In genomic region chr3:83709531-83709930, GRCm38 (mm10) we compare ENCODE assay signal across 19 mouse cellular contexts. TPM values are rescaled to one million over a fixed set of nuclear protein-coding genes. Genes with fewer than 3 reads are reported as not detected.
A peak's percentile ranks its signal among the peaks of the same experiment; 100 is the strongest.
DNase-seq lines count a peak whose midpoint lies in the region; ATAC-seq lines count a peak whose summit lies in the region.
"Had no signal": no experiment of that assay in that cellular context is flagged by ENCODE, and none has a peak within 500 bp of the region (broad histone marks: within the 10 kb centered on the region; RNA-seq: fewer than 3 reads in every experiment).

No protein-coding gene starts in this region.

- no peak overlapping the region for H3K9ac ChIP-seq in liver, embryonic 11.5 days (ENCODE audit: low read depth, low read length)
- no peak overlapping the region for H3K9ac ChIP-seq in lung, embryonic 16.5 days (ENCODE audit: low read length)
- no peak overlapping the region for H3K9ac ChIP-seq in liver, embryonic 13.5 days
- H3K9ac ChIP-seq: embryonic facial prominence, embryonic 15.5 days; heart, embryonic 13.5 days; hindbrain, embryonic 15.5 days had no signal

- 25% methylated on average over 1 of the region's 1 CpGs for WGBS in liver, embryonic 11.5 days
- 30% methylated on average over 1 of the region's 1 CpGs for WGBS in lung, embryonic 16.5 days
- 18% methylated on average over 1 of the region's 1 CpGs for WGBS in liver, embryonic 13.5 days (ENCODE audit: insufficient replicate concordance)

- H3K9me3 ChIP-seq in liver, embryonic 11.5 days (ENCODE audit: control insufficient read depth, low read length): no peaks in the 10 kb centered on the region
- no peaks in the 10 kb centered on the region for H3K9me3 ChIP-seq in lung, embryonic 16.5 days (ENCODE audit: control insufficient read depth, low read length)
- no peaks in the 10 kb centered on the region for H3K9me3 ChIP-seq in liver, embryonic 13.5 days (replicated peaks)
- H3K9me3 ChIP-seq: embryonic facial prominence, embryonic 15.5 days; forebrain, embryonic 10.5 days; heart, embryonic 13.5 days; hindbrain, embryonic 15.5 days had no signal

- no peak for DNase-seq in liver, embryonic 11.5 days (ENCODE audit: low spot score)
- no peak for DNase-seq in liver
- DNase-seq in lung, postnatal 25 days (ENCODE audit: low spot score): no peak
- DNase-seq in liver, embryonic 13.5 days: no peak
- DNase-seq in urinary bladder, adult 2 months (ENCODE audit: low spot score): no peak
- DNase-seq in urinary bladder, postnatal 10 days (ENCODE audit: low spot score): no peak
- DNase-seq: adrenal gland, adult 8-10 months; adrenal gland, postnatal 36 days; cerebellum, adult 2 months; embryo, embryonic 11 days; gastrocnemius, postnatal 10 days; heart, postnatal 36 days had no signal

- H3K27ac ChIP-seq in liver, embryonic 11.5 days (ENCODE audit: low read depth, low read length): no peak overlapping the region
- H3K27ac ChIP-seq in lung, embryonic 16.5 days (ENCODE audit: low read length): peak overlapping the region; percentile 51
- no peak overlapping the region for H3K27ac ChIP-seq in liver, embryonic 13.5 days
- H3K27ac ChIP-seq: embryonic facial prominence, embryonic 15.5 days; forebrain, embryonic 10.5 days; heart, embryonic 13.5 days; hindbrain, embryonic 15.5 days had no signal

- H3K36me3 ChIP-seq in liver, embryonic 11.5 days (ENCODE audit: control insufficient read depth, insufficient read depth, low read length): no peaks in the 10 kb centered on the region
- no peaks in the 10 kb centered on the region for H3K36me3 ChIP-seq in lung, embryonic 16.5 days (ENCODE audit: control insufficient read depth, insufficient read depth, low read length)
- no peaks in the 10 kb centered on the region for H3K36me3 ChIP-seq in liver, embryonic 13.5 days
- H3K36me3 ChIP-seq: embryonic facial prominence, embryonic 15.5 days; forebrain, embryonic 10.5 days; heart, embryonic 13.5 days; hindbrain, embryonic 15.5 days had no signal

- no peak overlapping the region for H3K4me2 ChIP-seq in liver, embryonic 11.5 days
- no peak overlapping the region for H3K4me2 ChIP-seq in lung, embryonic 16.5 days (ENCODE audit: low read depth, low read length)
- no peak overlapping the region for H3K4me2 ChIP-seq in liver, embryonic 13.5 days
- H3K4me2 ChIP-seq: embryonic facial prominence, embryonic 15.5 days; heart, embryonic 13.5 days; hindbrain, embryonic 15.5 days had no signal

- no peaks in the 10 kb centered on the region for H3K27me3 ChIP-seq in liver, embryonic 11.5 days (replicated peaks; ENCODE audit: control insufficient read depth, insufficient read depth, low read length)
- no peaks in the 10 kb centered on the region for H3K27me3 ChIP-seq in lung, embryonic 16.5 days (ENCODE audit: control insufficient read depth, insufficient read depth, low read depth, low read length)
- no peaks in the 10 kb centered on the region for H3K27me3 ChIP-seq in liver, embryonic 13.5 days
- H3K27me3 ChIP-seq: embryonic facial prominence, embryonic 15.5 days; heart, embryonic 13.5 days; hindbrain, embryonic 15.5 days had no signal

- H3K4me1 ChIP-seq in liver, embryonic 11.5 days (replicated peaks; ENCODE audit: control insufficient read depth, insufficient read depth, low read length): no peaks in the 10 kb centered on the region; the same call in 1 of the 2 replicates
- H3K4me1 ChIP-seq in lung, embryonic 16.5 days (replicated peaks; ENCODE audit: control insufficient read depth, insufficient read depth, low read length): peaks cover 31% of the 10 kb centered on the region
- 0 out of 2 replicates have a peak, but pooled peaks cover 5% of the 10 kb centered on the region for H3K4me1 ChIP-seq in liver, embryonic 13.5 days (replicated peaks)
- H3K4me1 ChIP-seq: hindbrain, embryonic 15.5 days had no signal

- peak; percentile 61; the same call in 1 of the 2 replicates for ATAC-seq in liver, embryonic 11.5 days (replicated peaks; ENCODE audit: low FRiP score)
- ATAC-seq in lung, embryonic 16.5 days (ENCODE audit: low read depth): 0 out of 2 replicates have a peak, but pooled peaks have one; percentile 2
- ATAC-seq in liver, embryonic 13.5 days (ENCODE audit: low read depth): peak; percentile 59; the same call in 1 of the 2 replicates
- ATAC-seq: forebrain, embryonic 14.5 days had no signal

- no peak overlapping the region for H3K4me3 ChIP-seq in liver, embryonic 11.5 days (ENCODE audit: low read depth, low read length)
- H3K4me3 ChIP-seq in lung, embryonic 16.5 days (ENCODE audit: low read length): no peak overlapping the region
- no peak overlapping the region for H3K4me3 ChIP-seq in liver, embryonic 13.5 days (replicated peaks)
- H3K4me3 ChIP-seq: embryonic facial prominence, embryonic 15.5 days; erythroblast, embryonic 14.5 days; forebrain, embryonic 10.5 days; heart, embryonic 13.5 days; hindbrain, embryonic 15.5 days had no signal

RNA-seq across cellular contexts. Expression of gene Sfrp2, which starts 56.6 kb away (rescaled TPM):
- polyA plus RNA-seq in liver, embryonic 11.5 days (2014; fragmentation: Nextera tagmentation; extraction: Ambion mirVana): 26.4 and 27.7 TPM in 2 replicates
- 76.7 and 83.2 TPM in 2 replicates for polyA plus RNA-seq in lung, embryonic 16.5 days (2015; fragmentation: Nextera tagmentation; extraction: Ambion mirVana)
- polyA plus RNA-seq in liver, embryonic 13.5 days (2015; fragmentation: Nextera tagmentation; extraction: Ambion mirVana): 7.9 and 8.5 TPM in 2 replicates
- polyA plus RNA-seq in urinary bladder, adult 2 months (2012; rRNA removed): 29.8 and 42.4 TPM in 2 replicates
- polyA plus RNA-seq: erythroblast, embryonic 14.5 days had no signal

Comparison
In these comparisons a context has a peak if more than half of its experiments do, and no peak if none do; other contexts are left out.
1. ATAC-seq: peak in every context shown above with its lines; median percentile 61 in liver, embryonic 11.5 days; 59 in liver, embryonic 13.5 days; 2 in lung, embryonic 16.5 days.